Mouse (Mus musculus) lung, postnatal 4 days (tissue): ENCODE measurements around the gene Ift52.

ENCODE experiments used
- DNase-seq, 2 experiments: peaks; one replicate each; pipeline ENCODE4 v3.0.0; 2021

The Ift52 gene

DNA sequence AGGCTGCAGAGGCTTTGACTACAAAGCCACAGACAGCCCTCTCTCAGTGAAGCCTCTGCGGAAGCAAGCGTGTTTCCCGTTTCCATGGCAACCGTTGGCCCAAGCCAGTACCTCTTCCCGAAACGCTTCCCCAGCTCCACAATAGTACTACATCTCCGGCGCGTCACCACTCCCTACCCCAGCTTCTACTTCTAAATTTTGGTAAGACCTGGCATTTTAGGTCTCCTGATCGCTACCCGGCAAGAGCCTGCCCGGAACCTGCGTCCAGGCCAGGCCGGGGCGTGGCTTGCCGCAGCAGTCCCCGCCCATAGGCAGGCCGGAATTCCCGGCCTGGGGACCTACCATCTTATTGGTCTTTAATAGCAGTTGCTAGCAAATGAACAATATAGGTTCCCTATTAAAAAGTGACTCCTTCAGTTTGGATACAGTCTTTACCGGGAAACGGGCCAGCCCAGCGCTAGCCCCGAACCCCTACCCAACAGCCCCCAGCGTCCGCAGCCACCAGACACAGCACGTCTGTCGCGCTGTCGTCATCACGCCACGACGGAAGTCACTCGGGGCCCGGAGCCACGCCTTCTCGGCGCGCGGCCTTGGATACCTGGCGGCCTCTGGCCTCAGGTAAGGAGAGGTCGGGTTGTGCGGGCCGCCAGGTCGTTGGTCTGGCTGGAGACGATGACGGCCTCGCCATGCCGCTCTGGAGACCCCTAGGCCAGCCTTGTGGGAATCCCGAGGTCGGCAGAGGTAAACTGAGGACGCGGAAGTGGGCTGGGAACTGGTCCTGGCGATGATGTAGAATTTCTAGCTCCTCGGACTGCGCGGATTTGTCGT, at the start of gene Ift52:
TSS of gene Ift52 (plus strand) at position 439 of the 828 bp plus-strand sequence.
- DNase-seq: peak; percentile 93

DNA sequence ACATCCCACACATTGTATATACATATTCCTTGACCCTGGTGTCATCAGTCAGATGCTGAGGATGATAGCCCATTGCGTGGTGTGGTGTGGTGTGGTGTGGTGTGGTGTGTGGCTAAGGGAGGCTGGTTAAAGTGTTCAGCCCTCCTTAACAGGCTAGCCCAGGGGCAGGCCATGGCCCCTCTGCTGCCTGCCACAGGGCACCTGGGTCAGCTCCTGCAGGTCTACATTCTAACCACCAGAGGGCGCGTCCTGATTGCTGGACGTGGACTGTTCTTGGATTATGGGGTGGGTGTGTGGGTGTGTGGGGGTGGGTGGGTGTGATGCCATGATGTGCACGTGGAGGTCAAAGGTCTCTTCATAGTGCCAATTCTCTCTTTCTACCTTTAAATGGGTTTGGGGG, 48.8 kb upstream of the Ift52 start:
- DNase-seq: peak in 1 of 2 experiments; percentile 58

DNA sequence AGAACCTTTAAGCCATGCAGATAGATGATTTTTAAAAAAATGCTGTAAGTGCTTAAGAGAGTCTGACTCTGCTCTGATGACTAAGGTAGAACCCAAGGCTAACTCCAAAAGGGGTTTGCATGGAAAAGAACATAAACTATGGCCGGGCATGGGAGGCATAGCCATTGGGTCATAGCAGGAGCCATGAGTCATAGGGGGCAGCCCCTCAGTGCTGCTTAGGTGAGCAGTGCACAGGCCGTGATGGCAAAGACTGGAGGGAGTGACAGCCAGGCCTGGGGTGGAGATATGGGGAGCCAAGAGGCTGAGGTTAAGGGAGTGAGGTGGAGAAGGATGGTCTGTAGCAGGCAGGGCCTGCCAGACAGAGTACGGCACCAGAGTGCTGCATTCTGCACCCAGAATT, 48.1 kb upstream of the Ift52 start:
- no peak for DNase-seq

DNA sequence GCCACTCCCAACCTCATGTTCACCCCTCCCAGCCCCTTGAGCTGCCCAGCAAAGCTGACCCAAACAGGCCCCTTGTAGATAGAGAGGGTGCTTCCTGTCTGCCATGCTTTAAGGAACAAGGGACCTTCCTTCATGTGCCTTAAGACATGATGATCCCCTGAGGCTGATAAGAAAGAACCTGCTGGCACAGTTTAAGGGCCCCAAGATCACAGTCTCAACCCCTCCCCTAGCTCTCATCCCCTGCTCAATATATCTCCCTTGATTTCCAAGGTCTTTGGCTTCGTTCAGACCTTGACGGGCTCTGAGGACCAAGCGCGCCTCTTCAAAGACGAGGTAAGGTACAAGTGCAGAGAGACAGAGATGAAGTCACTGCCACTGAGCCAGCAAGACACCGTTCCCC, 46.3 kb upstream of the Ift52 start:
- no peak for DNase-seq

DNA sequence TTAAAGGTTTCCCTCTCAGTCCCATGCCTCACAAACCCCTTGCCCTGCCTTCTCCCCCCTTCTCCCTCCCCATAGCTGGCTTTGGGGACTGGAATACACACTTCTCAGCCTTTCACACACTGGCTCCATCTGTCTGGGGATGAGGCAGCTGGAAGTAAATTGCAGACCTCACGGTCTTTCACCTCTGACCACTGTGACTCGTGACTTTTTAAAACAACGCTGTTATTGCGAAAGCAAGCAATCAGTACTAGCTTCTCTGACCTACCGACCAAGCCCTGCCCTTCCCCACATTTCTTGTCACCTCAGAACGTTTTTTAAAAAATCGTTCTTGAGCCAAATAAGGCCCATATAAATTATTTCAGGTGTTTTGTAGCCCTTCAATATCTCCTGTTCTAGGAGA, 44.4 kb upstream of the Ift52 start:
- no peak for DNase-seq

DNA sequence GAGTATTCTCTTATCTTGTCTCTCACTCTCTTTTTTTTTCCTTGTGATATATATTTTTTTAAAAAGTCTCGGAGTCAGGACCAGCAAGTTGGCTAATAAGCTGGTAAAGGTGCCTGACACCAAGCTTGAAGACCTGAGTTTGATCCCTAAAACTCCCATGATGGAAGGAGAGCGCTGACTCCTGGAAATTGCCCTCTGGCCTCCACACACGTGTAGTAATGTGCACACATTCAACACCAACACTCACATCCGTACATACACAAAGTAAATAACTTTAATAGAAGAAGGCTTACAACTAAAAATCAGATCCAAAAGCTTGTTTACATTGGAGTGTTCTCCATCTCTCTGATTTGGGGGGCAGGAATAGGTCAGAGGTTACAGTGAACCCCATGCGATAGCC, 43.9 kb upstream of the Ift52 start:
- DNase-seq: no peak

DNA sequence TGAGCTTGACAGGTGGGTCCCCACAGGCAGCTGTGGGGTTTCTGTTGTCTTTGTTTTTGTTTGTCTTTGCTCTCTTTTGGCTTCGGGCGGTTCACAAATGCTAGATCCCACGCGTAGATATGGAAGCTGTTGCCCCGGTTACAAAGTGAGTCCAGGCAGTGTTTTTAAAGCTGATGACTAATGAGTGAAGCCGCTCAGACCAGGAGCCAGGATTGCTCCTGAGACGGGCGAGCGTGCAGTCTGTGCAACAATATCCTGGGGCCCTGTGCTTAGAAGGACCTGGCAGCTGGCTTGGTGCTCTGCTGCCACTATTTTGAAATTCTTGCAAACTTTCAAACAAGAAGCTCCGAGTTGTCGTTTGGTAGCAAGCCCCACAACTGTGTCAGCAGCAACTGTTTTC, 43.5 kb upstream of the Ift52 start:
- DNase-seq: no peak

DNA sequence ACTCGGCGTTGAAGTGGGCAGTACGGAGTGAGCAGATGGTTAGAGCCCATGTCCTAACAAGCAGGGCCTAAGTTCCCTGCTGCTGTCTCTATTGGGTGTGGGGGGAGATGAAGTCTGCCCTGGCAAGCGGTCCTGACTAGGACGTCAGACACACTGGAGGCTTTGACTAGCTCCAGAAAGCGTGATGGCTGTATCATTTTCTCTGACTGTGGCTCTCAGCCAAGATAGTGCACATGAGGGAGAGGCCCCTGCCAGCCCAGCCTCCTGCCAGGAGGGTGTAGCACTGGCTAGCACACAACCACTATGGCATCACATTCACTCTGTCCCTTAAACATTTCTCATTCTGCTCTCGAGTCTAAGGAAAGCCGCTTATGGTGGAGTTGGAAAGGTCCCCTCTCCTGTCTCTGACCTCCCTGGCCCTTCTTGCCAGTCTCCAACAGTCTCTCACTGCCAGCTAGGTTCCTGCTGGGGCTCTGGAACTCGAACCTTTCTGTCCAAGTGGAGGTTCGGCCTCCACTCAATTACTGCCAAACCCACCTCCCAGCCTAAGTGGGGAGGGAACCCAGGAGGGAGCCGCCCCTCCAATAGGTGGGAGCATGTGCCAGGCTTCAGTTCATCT, 41.9 kb upstream of the Ift52 start:
- DNase-seq: peak in 1 of 2 experiments; percentile 33

DNA sequence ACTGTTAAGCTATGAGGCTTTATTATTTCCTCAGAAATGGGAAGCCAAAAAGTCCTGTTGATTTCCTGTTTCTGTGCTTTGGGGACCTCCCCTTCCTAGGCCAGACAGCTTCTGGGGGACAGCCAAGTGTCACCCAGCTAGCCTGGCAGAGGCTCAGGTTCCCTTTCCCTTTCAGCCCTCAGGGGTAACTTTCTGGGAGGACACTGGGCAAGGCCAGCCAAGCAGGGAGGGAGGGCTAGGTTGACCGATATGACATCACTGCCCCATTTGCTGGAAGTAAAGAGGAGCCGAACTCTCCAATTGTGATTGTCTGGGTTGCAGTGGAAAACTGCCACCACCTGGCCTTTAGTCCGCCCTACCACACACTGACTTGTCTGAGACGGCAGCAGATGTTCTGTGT, 41.2 kb upstream of the Ift52 start:
- peak; percentile 41 to 64 for DNase-seq

DNA sequence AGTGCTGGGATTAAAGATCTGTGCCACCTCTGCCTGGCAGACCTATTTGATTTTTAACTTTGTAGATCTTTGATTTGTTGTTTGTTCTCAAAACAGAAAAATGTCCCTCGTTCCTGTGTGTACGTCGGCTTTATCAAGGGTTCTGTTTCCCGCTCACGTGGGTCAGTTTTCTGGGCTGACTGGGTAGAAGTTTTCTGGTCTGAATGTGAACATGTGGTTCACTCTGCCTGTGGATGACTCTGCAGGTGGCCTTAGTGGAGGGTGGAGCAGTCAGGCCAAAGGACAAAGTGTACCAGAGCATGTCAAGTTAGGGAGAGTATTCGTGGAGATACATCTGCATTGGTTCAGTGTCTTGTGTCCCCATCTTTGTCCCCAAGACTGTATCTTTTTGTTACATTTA, 32.8 kb upstream of the Ift52 start:
- no peak for DNase-seq

DNA sequence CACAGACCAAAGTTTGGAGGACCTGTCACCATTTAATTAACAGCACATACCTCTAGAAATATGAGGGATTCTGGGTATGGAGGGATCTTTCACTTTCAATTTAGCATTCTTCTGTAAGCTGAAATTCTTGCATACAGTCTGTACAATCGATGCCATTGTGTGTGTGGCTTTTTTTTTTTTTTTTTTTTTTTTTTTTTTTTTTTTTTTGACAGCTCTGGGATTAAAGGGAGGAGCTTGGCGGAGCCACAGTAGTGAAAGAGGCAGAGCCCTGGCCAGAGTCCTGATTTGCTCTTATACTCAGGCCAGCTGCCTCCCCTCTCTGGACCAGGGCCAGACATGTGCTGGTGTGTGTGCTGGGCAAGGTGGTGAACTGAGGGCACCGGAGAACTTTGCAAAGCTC, 31.2 kb upstream of the Ift52 start:
- peak; percentile 35 to 63 for DNase-seq

DNA sequence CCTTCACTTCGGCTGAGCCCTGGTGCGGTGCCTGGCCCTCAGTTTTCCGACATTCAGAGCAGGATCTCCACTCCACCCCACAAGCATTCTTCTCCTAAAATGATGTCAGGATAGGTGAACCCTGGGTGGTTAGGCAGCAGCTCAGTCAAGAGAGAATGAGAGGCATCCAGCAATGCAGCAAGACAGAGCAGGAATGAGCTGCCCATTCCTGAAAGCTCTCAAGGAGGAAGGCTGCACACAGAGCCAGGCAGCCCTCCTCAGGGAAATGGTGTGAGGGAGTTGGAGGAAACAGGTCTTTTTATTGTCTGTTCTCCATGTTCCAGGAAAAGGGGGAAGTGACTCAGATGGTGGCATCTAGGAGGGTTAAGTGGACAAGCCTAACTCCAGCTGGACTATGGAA, 30.4 kb upstream of the Ift52 start:
- DNase-seq: no peak

DNA sequence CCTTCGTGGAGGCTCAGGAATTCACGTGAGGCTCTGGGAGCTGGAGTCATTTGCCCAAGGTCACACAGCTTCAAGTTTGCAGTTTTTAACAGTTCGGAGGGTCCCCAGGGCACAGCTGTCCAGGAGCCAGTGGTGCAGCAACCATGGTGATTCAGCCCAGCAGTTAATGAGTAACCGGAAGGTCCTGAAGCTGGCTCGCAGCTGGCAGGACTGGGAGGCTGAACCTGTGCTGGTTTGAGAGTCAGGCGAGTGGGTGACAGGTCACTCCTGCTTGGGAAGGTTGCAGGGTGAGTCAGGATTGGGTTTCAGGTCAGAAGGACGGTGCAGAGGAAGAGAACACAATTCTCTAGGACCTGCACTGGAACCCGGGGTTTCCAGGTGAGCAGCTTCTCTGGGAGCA, 29.9 kb upstream of the Ift52 start, which contains the start of gene Sgk2:
TSS of gene Sgk2 (plus strand) at position 113 of the 400 bp plus-strand sequence.
- no peak for DNase-seq

DNA sequence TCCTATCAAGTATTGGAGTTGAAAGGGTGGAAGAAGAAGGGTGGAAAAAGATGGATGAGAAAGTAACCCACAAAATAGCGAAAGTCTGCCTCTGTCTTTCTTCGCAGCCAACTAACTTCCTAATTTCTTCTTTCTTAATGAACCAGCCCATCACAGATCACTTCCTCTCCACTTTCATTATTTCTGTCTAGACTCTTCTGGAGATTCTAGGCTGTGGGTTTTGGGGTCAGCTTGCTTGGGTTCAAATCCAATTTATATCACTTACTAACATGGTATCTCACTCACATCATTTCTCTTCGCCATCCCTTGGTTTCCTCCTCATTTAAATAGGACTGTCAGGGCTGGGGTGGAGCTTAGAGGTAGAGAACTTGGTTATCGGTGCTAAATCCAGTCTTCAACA, 28.9 kb upstream of the Ift52 start:
- no peak for DNase-seq

DNA sequence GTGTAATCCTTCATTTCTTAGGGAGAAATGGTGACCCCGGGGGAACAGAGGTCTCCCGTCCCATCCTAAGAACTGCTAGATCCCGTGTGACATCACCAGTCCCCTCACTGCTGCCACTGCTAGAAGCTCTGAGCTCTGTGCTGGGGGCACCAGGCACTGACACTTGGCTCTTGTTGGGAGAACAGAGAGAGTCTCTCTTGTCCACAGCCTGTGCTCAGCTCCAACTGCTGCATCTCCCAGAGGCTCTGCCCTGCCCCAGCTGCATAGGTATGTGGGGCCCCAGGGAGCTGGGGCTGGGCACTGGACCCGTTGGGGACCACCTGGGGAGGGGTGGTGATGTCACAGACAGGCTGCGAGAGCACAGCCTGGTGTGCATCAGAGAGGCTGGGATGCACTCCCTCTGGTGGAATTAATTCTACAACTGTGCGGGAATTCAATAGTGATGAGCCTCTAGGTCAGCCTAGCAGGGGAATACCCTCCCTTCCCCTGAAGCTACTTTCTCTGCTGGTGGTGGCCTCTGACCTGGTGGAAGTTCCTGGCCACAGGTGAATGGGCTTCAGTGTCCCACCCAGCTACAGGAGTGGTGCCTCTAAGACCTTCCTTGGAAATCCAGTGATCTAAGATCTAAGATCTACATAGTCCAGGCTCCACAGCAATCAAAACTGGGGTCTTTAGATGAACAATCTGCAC, 25.6 kb upstream of the Ift52 start:
- DNase-seq: no peak

DNA sequence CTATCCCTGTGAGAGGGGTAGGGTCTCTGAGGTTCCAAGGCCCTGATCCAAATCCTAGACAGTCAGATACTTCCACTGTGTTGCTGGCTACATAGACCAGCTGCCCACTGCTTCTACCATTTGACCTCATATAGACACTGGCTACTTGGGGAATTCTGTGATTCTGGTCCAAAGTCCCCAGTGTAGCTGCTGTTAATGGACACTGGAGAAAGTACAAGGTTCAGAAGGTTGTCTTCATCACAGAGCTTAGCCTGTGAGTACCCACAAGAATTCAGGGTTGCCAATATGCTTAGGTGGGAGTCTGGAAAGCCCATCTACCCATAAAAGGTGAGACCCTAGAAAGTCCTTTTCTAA, 25.1 kb upstream of the Ift52 start:
- DNase-seq: no peak

DNA sequence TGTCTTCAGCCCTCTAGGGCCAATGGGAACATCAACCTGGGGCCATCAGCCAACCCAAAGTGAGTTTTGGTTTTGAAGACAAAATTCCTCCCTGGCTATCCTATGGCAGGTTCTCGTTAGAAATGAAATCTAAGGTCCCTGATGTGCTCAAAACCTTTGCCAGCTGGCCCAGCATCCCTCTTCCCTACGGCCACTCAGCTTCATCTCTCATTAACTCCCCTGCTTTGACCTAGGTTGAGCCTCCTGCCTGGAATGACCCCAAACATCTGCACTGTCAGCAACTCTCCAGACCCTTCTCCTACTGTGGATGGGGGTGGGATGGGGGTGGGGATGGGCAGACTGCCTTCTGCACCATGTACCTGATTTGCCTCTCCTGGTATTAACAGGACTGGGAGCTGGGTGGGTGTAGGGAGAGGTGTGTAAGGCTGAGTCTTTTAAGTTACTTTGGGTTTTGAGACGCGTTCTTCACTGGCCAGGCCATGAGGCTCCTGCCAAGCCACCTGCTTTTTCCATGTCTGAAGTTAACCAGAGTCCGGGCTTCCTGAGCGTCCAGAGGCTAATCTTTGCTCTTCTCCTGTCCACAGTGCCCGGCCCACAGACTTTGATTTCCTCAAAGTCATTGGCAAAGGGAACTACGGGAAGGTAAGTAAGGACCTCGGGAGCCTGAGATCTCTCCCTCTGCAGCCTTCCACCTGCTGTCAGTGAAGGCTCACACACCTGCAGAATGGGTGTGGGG, 23.1 kb upstream of the Ift52 start:
- no peak for DNase-seq

DNA sequence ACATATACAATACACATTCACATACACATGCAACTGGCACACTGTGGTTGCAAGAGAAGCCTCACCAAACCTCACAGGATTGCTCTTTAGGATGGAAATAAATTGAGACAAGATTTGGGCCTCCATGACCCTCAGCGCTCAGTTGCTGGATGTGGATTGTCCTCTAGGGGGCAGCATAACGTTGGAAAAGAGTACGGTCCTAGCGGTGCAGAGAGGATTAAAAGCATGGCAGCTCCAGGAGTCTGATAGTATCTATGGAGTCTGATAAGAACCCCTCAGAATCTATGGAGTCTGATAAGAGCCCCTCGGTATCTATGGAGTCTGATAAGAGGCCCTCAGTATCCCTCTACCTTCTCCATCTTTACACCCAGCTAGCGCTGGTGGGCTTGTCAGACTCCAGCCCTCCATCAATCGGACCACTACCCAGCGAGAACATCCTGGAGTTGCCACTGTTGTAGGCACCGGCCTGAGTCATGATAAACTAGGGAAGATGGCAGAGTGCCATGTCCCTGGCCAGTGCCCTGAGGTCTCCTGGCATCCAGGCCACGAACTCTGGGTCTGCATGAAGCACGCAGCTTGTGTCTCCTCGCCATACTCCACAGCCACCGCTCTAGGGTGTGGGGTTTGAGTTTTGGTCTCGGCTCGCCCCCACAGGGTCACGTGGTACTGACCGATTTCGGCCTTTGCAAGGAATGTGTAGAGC, 18.5 kb upstream of the Ift52 start:
- peak; percentile 47 to 77 for DNase-seq

DNA sequence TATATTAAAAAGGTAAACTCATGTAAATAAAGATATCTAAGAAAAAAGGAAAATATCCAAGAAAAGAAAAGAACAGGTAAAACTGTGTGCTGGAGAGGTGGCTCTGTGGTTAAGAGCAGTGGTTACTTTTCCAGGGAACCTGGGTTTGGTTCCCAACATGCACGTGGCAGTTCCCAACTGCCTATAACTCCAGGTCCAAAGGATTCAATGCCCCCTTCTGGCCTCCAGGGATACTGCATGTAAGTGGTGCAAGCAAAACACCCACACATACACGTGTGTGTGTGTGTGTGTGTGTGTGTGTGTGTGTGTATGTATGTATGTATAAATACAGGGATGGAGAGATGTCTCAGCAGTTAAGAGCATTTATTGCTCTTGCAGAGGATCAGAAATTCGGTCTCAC, 17.4 kb upstream of the Ift52 start:
- DNase-seq: peak in 1 of 2 experiments; percentile 56

DNA sequence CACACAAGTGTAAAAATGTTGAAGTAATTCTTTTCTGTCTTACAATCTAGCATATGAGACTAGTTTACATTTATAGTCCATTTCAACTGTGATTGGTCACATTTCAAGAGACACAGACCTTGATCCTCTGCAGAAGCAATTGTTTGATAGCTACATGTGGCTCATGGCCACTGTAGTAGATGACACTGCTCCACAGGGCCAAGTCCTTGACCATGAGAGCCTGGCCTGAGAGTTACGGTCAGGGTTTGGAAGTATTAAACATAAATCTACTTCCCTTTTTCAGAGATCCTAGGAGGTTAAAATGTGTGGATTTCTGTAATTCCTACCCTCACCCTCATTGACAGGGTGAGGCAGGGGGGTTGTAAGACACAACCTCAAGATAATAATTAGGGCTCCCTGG, 16.1 kb upstream of the Ift52 start:
- DNase-seq: no peak

DNA sequence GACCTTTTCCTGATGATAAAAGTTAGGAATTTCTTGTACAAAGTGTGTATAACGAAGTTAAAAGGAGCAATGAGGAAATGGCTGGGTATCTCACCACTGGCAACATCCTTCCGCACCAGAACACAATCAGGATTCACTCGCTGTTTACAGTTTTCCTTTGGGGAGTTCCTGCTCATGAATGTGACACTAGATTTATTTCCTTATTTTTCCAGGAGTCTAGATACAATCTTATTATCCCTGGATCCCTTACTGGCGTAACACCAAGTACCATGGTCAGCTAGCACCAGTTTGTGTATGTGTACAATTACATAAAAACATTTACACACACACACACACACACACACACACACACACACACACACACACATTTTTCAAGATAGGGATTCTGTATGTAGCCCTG, 9.9 kb upstream of the Ift52 start:
- peak in 1 of 2 experiments; percentile 6 for DNase-seq

DNA sequence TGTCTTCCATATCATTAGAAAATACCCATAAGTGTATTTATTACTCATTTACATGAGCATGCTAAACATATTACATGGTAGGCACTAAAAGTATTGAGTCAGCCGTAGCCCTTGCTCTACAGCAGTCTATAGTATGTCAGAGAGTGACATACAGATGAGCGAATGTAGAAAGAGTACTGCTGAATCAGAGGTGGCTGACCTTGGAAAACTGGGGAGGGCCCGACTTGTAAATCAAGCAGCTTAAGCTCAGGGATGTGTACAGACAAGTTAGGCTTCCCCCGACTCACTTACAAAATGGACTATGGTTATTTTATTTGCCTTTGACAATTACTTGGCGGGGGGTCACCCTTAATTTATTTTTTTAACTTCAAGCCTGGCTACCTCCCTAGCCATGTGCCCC, 14.1 kb downstream of the Ift52 start:
- DNase-seq: no peak

DNA sequence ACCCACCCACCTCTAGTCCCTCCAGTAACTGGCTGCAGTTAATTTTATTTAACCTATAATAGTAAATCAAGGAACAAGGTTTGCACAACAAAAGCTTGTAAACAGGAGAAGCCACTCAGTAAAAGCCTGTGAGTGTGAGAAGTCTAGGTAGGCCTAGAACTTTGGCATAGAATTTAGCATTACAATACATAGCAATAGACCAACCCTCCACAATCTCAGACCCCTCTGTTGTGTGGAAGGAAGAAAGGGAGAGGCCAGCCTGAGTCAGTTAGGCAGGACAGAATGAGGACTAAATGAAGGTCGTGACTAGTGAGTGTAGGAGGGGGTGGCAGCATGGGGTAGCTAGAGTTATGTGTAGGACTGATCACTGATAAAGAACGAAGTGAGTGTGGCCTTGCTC, 14.6 kb downstream of the Ift52 start:
- no peak for DNase-seq
